Mouse (Mus musculus): ENCODE results near the gene Arhgef26.

The Arhgef26 gene

DNA sequence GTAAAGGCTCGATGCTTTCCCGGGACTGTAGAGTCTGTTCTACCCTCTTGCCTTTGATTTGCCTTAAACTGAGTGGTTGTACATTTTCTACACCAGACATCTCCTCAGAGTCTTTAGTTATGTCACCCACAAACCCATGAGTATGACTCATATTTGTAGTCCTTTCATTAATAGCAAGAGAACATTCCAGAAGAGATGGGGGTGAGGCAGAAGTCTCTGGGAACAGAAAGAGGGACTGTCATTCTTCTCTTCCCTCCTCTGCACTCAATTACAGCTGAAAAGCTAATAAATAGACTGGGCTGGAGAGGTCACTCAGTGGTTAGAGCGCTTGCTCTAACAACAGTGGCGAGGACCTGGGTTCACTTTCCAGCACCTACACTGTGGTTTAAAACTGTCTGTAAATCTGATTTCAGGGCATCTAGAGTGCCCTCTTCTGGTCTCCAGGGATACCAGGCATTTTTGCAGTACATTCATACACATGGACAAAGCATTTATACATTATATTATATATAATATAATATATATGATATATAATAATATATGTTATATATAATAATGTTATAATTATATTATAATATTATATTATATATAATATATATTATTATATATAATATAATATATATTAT is 111.8 kb downstream of the Arhgef26 start:
- DNase-seq (ENCODE audit: low spot score in 2 of 2), result no peak

DNA sequence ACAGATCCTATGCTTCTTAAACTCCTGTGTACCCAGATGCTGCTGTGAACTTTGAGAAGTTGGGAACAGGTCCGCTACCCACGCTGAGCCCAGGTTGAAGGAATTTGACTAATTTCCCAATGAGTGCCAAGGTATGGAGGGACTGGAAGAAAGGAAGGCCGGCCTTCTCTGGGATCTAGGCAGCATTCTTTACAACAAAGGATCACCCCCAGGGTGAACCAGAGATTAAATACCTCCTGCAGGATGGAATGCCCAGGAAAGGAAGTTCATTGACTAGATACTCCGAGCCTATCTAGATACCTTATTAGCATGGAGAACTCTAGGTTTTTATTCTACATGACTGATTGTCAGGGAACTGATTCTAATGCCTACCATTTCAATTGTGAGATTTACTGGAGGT is 114.8 kb downstream of the Arhgef26 start:
- no peak for DNase-seq (ENCODE audit: low spot score in 2 of 2)

DNA sequence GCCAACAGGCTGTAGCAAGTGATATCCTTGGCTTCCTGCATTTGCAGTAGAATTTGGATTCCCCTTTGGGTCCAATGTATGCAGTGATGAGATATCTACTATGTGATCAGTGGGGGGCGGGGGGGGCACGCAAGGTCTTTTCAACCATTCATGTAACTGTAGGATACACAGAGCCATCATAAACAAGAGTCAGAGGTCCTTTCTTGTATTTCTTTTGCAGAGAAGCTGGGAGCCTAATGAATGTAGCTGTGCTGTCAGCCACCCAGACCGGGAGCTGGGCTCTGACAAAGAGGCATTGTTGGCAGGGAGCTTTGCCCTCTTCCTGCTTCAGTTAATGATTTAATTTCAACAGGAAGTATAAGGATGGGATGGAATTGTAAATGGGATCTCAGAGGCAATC is 116.0 kb downstream of the Arhgef26 start:
- DNase-seq (ENCODE audit: low spot score in 2 of 2), result no peak

DNA sequence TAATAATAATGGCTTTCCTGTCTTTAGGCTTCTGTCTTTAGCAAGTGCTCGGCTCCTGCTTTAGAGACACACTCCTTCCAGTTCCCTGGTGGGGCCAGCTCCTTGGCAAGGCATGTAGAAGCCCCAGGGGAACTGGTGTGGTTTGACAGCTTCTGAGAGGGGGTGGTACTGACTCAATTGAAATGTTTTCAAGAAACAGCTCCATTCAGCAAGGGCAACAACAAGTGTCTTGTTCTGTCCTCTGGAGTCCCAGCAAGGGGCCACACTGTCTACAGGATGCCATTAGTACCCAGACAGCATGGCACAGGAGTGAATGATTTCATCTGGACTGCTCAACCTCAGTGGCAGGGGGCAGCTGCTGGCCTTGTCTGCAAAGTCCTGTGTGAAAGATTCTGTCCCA is 117.7 kb downstream of the Arhgef26 start:
- DNase-seq (ENCODE audit: low spot score in 2 of 2), result no peak

DNA sequence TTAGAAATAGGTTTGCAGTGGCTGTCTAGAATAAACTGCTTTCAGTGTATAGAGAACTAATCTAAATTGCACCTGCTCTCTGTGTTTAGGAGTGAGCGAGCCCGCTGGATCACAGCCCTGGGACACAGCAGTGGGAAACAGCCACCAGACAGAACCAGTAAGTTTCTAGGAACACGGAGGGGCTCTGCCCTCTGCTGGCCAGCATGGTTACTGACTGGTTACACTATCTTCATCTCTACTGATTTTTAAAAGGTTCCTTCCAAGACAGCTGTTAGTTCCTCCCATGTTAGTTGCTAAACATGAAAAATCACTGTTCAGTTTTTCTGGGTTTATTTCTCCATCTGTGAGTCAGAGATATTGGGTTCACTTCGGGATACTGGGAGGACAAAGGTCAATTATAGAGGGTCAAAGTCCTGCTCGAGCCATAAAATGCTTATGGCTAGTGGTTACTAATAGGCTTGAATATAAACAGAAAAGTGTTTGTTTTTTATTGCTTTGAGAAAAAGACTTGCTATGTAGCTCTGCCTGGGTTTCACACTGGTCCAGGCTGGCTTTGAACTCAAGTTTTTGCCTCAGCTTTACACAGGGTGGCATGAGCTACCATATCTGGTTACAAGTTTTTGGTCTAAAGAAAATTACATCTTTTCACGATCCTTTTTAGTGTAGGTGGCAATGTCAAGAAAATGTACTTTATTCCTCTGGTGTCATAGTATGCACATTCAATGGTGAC is 120.3 kb downstream of the Arhgef26 start:
- peak; percentile 32 to 70 for DNase-seq (ENCODE audit: low spot score in 2 of 2)

DNA sequence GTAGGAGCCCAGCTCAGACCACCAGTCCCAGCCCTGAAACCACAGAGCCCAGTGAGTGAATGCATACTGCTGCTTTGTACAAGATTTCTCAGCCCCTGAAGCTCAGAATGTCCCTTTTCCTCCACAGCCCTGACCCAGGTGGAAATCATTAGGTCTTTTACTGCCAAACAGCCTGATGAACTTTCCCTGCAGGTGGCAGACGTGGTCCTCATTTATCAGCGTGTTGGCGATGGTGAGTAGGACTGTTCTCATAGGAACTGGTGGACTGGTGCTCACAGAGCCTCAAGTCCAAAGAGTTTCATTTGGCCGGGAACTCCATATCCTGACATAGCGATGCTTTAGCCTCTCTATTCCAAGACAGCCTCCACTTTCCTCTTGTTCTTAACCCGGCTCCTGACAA is 121.3 kb downstream of the Arhgef26 start:
- DNase-seq (ENCODE audit: low spot score in 2 of 2), result no peak

DNA sequence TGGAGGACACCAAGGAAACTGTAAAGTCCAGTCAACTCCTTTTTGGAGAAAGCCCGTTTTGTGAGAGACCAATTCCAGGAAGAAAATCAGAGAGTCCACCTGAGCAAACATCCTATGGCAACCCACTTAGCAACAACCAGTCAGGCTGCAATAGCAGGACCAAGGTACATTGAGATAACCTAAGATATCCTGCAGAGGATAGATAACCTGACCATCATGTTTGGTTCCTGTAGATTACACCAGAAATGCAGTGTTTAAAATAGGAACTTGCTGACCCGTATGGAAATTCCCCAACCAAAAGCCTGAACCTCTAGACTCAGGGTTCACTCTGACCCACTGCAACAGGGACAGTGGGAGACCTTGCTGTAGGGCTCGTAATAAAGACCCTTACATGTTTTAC is 126.1 kb downstream of the Arhgef26 start:
- DNase-seq (ENCODE audit: low spot score in 2 of 2), result no peak

DNA sequence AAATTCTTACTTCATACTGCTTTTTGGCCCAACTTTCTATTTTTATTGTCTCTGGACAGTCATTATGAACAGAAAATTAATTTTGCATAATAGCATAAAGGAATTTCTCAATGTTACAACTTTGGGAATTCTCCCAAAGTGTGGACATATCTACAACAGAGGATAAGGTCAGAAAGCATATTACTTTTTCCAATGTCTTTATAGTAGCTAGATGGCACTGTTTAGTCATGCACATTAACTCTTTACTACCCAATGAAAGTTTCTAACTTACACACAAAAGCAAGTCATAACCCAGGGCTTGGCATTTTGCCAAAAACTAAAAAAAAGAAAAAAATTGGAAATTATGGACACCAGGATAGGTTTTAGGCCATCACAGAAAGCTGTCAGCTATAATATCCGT is 132.0 kb downstream of the Arhgef26 start:
- DNase-seq (ENCODE audit: low spot score in 2 of 2), result no peak

DNA sequence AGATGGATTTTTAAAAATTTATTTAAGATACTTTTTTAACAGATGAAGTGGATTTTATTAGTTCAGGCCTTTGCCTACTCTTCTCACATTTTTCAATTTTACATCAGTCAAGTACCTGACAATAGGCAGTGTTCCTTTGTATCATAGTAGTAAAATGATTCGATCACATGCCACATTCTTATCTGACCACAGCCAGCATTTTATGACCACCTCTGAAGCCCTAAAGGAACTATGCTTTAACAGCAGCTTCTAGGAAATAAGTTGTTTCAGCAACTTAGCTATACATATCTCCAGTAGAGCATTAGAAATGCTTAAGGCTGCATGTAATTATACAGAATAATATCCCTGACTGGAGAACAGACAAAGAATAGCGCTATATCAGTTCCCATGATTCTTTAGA is 146.2 kb downstream of the Arhgef26 start:
- no peak for DNase-seq (ENCODE audit: low spot score in 2 of 2)

DNA sequence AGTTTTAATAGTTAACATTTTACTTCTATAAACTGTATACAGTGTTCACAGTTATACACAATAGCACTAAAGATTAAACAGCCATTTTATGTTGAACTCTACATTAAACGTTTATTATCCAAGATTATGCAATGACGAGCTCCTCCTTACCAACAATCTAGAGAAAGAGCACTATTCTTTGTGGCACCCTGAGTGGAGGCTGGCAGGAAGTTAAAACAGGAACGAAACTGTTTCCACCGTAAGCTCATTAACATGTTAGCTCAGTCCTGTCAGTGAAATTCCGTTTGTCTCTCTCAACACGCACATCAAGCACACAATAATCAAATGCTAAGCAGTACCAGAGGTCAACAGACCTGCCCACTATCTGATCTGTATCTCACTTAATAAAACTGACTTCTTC is 154.4 kb downstream of the Arhgef26 start:
- DNase-seq (ENCODE audit: low spot score in 2 of 2), result no peak

DNA sequence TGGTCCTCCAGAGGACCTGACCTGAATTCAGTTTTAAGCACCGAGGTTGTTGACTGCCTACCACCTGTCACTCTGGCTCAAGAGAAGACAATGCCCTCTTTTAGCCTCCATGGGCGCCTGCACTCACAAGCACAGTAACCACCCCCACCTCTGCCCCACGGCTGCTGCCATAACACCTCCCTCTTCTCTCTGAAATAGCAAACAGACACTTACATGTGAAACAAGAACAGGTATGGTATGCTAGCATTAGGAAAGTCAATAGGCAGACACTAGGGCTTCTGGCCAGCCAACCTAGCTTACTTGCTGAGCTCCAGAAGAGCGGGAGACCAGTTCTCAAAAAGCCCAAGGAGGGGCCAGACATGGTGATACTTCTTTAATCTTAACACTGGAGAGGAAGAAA is 161.2 kb downstream of the Arhgef26 start:
- no peak for DNase-seq (ENCODE audit: low spot score in 2 of 2)

DNA sequence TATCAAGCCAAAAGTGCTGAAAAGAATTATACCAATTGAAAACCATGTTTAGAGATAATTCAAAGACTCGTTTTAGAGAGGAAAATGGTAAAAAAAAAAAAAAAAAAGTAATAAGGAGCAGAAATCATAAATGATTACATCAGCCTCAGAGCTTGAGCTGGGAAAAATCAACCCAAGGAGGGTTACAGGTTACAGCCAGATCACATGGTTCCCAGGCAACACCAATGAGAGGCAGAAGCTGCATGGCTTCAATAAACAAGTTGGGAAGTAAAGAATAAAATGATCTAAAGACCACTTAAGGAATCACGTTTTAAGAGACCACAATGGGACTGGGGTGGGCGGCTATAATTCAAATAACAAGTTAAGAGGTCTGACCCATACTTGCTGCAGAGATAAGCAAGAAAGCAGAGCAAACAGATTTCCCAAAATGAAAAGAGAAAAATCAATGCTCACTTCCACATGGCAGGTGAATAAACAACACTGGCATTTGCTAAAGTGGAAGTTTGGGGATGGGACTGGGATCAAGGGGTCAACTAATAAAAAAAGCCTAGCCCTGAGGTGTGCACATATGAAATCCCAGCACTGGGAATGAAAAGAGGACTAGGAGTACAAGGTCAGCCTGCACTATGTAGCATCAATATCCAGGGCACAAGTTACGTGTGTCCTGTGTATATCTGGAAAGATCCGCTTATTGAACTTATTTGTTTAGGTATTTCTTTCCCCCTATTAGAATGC is 167.2 kb downstream of the Arhgef26 start:
- DNase-seq (ENCODE audit: low spot score in 2 of 2), result no peak

DNA sequence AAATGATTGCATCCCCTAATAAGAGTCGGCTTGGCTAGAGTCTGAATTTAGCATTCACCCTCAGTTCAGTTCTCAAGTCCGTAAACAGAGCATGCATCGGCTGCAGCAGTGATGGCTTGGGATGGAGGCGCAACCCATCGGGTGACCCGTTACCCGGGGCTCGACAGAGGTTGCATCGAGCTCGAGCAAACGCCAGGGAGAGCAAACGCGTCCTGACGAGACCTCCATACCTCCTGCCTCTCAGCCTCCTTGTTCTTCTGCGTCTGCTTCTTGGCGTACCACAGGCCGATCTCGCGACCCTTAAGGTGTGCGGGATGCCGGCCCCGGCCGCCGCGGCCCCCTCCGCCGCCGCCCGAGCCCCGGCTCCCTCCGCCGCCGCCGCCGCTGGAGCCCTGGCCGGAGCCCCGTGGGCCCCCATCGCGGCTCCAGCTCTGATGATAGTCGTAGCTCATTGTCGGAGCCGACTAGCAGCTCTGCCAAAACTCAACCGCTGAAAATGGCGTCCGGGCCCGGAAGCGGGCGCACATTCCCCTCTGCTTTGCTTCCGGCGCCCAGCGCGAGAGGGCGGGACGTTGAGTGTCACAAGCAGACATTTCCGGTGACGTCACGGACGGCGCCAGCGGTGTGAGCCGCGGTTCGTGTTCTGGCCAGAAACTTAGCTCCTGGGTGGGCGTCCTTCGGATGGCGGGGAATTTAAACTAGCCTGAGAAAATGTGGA is 168.5 kb downstream of the Arhgef26 start, which contains the start of gene Dhx36:
Gene Dhx36, minus strand, starts transcription at position 517 of the 718 bp plus-strand sequence.
- DNase-seq (ENCODE audit: low spot score in 2 of 2), result peak; percentile 93 to 97

DNA sequence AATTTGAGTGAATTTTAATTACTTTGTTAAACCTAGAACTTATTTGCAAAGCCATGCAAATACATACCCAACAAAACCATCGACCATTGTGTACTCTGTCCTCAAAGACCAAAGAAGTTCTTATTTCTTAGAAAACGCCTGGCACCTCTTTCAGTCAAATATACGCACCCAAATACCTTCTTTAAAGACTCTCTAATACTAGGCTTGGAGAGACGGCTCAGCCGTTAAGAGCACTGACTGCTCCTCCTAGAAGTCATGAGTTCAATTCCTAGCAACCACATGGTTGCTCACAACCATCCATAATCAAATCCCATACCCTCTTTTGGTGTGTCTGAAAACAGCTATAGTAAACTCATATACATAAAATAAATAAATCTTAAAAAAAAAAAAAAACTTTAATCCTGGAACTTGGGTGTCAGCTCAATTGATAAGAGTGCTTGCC is 169.1 kb downstream of the Arhgef26 start:
- DNase-seq (ENCODE audit: low spot score in 2 of 2), result no peak
